Mouse (Mus musculus) G1E (cell line): ENCODE results near the gene Hdac4. TPM values are rescaled to one million over a fixed set of nuclear protein-coding genes. Genes with fewer than 3 reads are reported as not detected.

Source experiments
- ATAC-seq: 2 replicates; pipeline ENCODE4 v1.8.0; 2016; ENCODE audit warnings: mild to moderate bottlenecking; ENCODE audit not compliant: insufficient number of reproducible peaks, poor library complexity, low FRiP score, severe bottlenecking; ENCODE audit errors: extremely low read depth
- DNase-seq: peaks from one replicate; pipeline ENCODE4 v3.0.0; 2012; ENCODE audit warnings: low spot score
- H3K27me3 ChIP-seq: 2 replicates; pipeline ENCODE4 v1.6.1; 2012; ENCODE audit warnings: mild to moderate bottlenecking, low read length, inconsistent platforms; ENCODE audit not compliant: insufficient read depth
- H3K36me3 ChIP-seq: replicated peaks from 2 replicates; pipeline ENCODE3; 2012; ENCODE audit warnings: mild to moderate bottlenecking, inconsistent platforms
- H3K4me1 ChIP-seq: 2 replicates; pipeline ENCODE4 v1.6.1; 2012; ENCODE audit warnings: low read depth, low read length, inconsistent platforms, mixed read lengths; ENCODE audit not compliant: insufficient read depth
- H3K4me3 ChIP-seq: 2 replicates; pipeline ENCODE4 v1.5.1; 2012; ENCODE audit warnings: low read depth, mild to moderate bottlenecking, inconsistent platforms, low read length, moderate library complexity, mixed read lengths
- H3K9me3 ChIP-seq: replicated peaks from 2 replicates; pipeline ENCODE4 v1.6.1; 2012; ENCODE audit warnings: inconsistent platforms
- CTCF ChIP-seq: IDR thresholded peaks from 2 replicates; pipeline ENCODE4 v1.5.1; 2012; ENCODE audit warnings: low read depth, low read length, inconsistent platforms, mixed read lengths
- GATA1 ChIP-seq: IDR thresholded peaks from 2 replicates; pipeline ENCODE4 v1.6.1; 2012; ENCODE audit warnings: borderline replicate concordance, low read length, inconsistent platforms, mixed read lengths
- GATA2 ChIP-seq: IDR thresholded peaks from 2 replicates; pipeline ENCODE4 v1.6.1; 2012; ENCODE audit warnings: low read depth, low read length, inconsistent platforms, borderline replicate concordance
- POLR2AphosphoS5 ChIP-seq: IDR thresholded peaks from 2 replicates; pipeline ENCODE4 v1.6.1; 2012; ENCODE audit warnings: low read depth, low read length, inconsistent platforms; ENCODE audit not compliant: insufficient replicate concordance
- TAL1 ChIP-seq: conservative IDR thresholded peaks from 2 replicates; pipeline ENCODE4 v1.6.1; 2012; ENCODE audit warnings: low read depth, low read length, inconsistent platforms, mixed read lengths
- polyA plus RNA-seq: library from polyadenylated mRNA; stranded (reverse); fragments of >175 nt; gene quantifications from 2 replicates; pipeline ENCODE4 v1.2.3, GENCODE M21; 2012
- total RNA-seq, 2 experiments: library from RNA; stranded (forward) in 1 of 2; stranded (reverse) in 1 of 2; fragments of 200-1000 nt in 1 of 2; fragments of >200 nt in 1 of 2; fragmentation: Nextera tagmentation in 1 of 2; gene quantifications; 2 replicates each; pipeline ENCODE4 v1.2.3; 2014 to 2017

The Hdac4 gene
- total and polyA plus RNA-seq, 3 experiments: 15.0 to 27.2 (median 19.7) TPM

- no peak for TF ChIP-seq GATA2
- no peak for TF ChIP-seq TAL1
- DNase-seq (no peak), ATAC-seq (no peak)
- H3K4me3 ChIP-seq: no peak overlapping the region
- H3K27me3 ChIP-seq: peaks cover 45% of the 10 kb centered on the region
- H3K36me3 ChIP-seq: no peaks in the 10 kb centered on the region
- H3K4me1 ChIP-seq: peaks cover 9% of the 10 kb centered on the region
- no peaks in the 10 kb centered on the region for H3K9me3 ChIP-seq
Measured at GRCm38 (mm10) chr1:92187137-92187536, 8.4 kb downstream of the Hdac4 start.

DNA sequence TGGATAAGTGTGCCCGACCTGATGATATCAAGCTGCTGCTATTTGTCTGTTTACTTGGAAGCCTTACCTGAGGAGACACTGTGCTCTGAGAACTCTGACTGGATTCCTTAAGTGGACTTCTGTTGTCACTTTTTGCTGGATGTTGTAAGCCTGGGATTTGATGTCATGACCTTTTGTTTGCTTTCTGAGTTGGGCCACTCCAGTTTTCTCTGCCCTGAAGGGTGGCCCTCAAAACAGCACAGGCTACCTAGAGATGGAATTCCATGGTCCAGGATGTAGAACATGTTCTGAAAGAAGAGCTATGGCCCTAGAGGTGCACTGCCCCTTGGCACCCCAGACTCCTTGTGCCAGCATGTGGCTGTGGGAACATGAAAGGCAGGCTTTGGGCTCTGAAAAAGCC is 10.9 kb downstream of the Hdac4 start:
- DNase-seq: no peak
- peaks cover 39% of the 10 kb centered on the region for H3K27me3 ChIP-seq
- no peaks in the 10 kb centered on the region for H3K36me3 ChIP-seq
- H3K4me3 ChIP-seq: no peak overlapping the region
- ATAC-seq: no peak
- peaks cover 16% of the 10 kb centered on the region for H3K4me1 ChIP-seq
- TF ChIP-seq POLR2AphosphoS5: no peak
- H3K9me3 ChIP-seq: no peaks in the 10 kb centered on the region

DNA sequence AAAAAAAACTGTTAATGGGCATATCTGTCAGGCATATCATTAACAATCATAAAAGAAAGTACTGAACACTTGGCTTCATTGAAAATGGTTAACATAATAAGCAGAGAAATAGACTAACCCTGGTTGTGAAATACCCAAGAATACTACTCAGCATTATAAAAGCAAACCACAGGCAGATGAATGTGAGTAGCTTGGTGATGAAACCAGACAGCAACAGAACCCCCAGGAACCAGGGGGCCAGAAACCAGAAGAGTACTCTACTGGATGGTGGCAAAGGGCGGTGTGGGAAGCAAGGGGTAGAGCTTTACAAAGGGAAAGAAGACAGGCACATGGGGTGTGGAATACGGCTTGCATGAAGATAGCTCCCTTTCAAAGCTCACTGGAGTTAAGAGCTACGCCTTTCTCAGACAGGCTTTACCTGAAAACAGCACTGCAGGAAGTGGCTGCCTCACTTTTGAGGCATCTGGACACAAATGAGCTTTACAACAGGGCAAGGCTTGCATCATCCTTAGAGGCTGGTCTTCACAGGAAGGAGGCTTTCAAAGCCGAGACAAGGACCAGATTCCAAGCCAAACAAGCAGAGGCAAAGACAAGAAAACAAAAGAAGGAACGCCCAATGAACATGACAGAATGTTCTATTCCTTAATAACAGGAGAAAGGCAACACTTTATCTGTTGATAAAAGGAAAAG is 12.3 kb downstream of the Hdac4 start:
- ATAC-seq: no peak
- H3K27me3 ChIP-seq: peaks cover 36% of the 10 kb centered on the region
- no peaks in the 10 kb centered on the region for H3K9me3 ChIP-seq
- H3K4me1 ChIP-seq: peaks cover 28% of the 10 kb centered on the region
- no peak overlapping the region for H3K4me3 ChIP-seq
- TF ChIP-seq CTCF (no peak), TAL1 (no peak), POLR2AphosphoS5 (no peak), GATA1 (no peak), GATA2 (no peak)
- no peak for DNase-seq
- H3K36me3 ChIP-seq: peaks cover 2% of the 10 kb centered on the region

GRCm38 (mm10) chr1:92181970-92182369 is 13.5 kb downstream of the Hdac4 start:
- Histone ChIP-seq H3K4me3 (no peak overlapping the region), H3K27me3 (peaks cover 27% of the 10 kb centered on the region), H3K9me3 (no peaks in the 10 kb centered on the region), H3K36me3 (peaks cover 14% of the 10 kb centered on the region), H3K4me1 (peaks cover 41% of the 10 kb centered on the region)
- no peak for TF ChIP-seq POLR2AphosphoS5
- TF ChIP-seq GATA1: no peak
- TF ChIP-seq GATA2: no peak
- no peak for TF ChIP-seq CTCF
- no peak for TF ChIP-seq TAL1
- ATAC-seq: no peak
- no peak for DNase-seq

DNA sequence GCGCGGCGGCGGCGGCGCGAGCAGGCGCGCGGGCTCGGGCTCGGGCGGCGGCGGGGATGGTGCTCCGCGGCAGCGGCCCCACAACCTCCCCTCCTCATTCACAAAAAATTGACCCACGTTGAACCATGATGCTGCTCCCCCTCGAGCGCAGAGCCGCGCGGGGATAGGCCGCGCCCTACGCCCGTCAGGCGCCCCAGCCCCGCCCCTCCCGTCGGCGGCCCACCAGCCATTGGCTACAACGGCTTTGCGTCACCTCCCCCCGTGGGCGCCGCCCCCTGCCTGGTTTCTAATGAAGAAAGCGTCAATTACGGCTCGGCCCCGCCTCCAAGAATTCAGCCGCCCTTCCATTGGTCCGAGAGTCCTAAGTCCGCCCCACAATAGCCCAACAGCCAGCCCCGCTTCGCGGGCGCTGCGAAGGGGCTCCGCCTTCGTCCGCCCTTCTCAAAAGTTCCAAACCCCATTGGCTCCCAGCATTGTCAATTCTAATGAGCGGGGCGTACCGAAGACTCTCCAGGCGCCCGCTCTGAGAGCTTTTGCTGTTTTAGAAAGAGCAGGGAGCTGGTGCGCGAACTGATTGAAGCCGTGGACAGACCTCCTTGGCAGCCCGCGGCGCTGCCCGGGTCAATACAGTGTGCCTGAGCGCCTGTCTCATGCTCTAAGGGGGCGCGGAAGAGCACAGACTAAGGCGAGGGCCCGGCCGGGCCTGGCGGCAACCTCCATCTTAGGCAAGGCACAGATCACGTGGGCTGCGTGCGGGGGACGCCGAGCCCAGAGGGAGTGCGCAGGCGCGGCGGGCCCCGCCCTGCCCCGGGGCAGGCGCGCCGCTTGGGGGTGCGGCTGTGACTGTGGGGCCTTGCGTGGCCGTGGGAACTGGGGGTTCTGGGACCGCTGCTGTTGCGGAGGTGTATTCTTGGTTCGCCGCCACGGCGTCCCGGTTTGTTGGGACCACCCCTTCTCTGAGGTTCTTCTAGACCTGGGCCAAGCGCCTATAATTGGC is 15.1 kb downstream of the Hdac4 start:
- ATAC-seq (peak; percentile 94), DNase-seq (peak; percentile 99)
- Histone ChIP-seq H3K27me3 (peaks cover 17% of the 10 kb centered on the region), H3K4me1 (peaks cover 45% of the 10 kb centered on the region), H3K9me3 (no peaks in the 10 kb centered on the region), H3K36me3 (peaks cover 23% of the 10 kb centered on the region), H3K4me3 (peak overlapping the region; percentile 79)
- TF ChIP-seq GATA2 (no peak), GATA1 (no peak), CTCF (no peak), POLR2AphosphoS5 (no peak), TAL1 (no peak)

GRCm38 (mm10) chr1:92179489-92180006 is 16.0 kb downstream of the Hdac4 start:
- Histone ChIP-seq H3K36me3 (peaks cover 31% of the 10 kb centered on the region), H3K27me3 (peaks cover 8% of the 10 kb centered on the region; the same call in 1 of the 2 replicates), H3K4me3 (peak overlapping the region; percentile 79), H3K4me1 (peaks cover 53% of the 10 kb centered on the region), H3K9me3 (no peaks in the 10 kb centered on the region)
- TF ChIP-seq GATA2: no peak
- no peak for TF ChIP-seq TAL1
- no peak for TF ChIP-seq GATA1
- no peak for TF ChIP-seq POLR2AphosphoS5
- no peak for TF ChIP-seq CTCF
- no peak for DNase-seq
- no peak for ATAC-seq
